Mouse (Mus musculus) intestine, embryonic 15.5 days (tissue): ENCODE results near the gene 1700019A02Rik. TPM values are rescaled to one million over a fixed set of nuclear protein-coding genes. Genes with fewer than 3 reads are reported as not detected.
A peak's percentile ranks its signal among the peaks of the same experiment; 100 is the strongest.

Source experiments
- ATAC-seq: fragments of 200-750 bp; cut with Nextera tagmentation; 2 replicates; pipeline ENCODE4 v1.8.0; 2017; ENCODE audit warnings: moderate TSS enrichment, moderate library complexity
- H3K27ac ChIP-seq: fragments of 300-500 bp; sonication (generic); 2 replicates; pipeline ENCODE4 v1.5.1; 2015; ENCODE audit warnings: mild to moderate bottlenecking, inconsistent platforms
- H3K27me3 ChIP-seq: fragments of 300-500 bp; sonication (generic); replicated peaks from 2 replicates; pipeline ENCODE4 v1.6.1; 2015; ENCODE audit warnings: inconsistent platforms
- H3K36me3 ChIP-seq: fragments of 300-500 bp; sonication (generic); 2 replicates; pipeline ENCODE4 v1.6.1; 2015; ENCODE audit warnings: inconsistent platforms
- H3K4me1 ChIP-seq: fragments of 300-500 bp; sonication (generic); replicated peaks from 2 replicates; pipeline ENCODE4 v1.6.1; 2015; ENCODE audit warnings: inconsistent platforms
- H3K4me2 ChIP-seq: fragments of 300-500 bp; sonication (generic); replicated peaks from 2 replicates; pipeline ENCODE4 v1.6.1; 2015; ENCODE audit warnings: mild to moderate bottlenecking, inconsistent platforms
- H3K4me3 ChIP-seq: fragments of 300-500 bp; sonication (generic); replicated peaks from 2 replicates; pipeline ENCODE4 v1.5.1; 2015; ENCODE audit warnings: inconsistent platforms
- H3K9ac ChIP-seq: fragments of 300-500 bp; sonication (generic); 2 replicates; pipeline ENCODE4 v1.6.1; 2015; ENCODE audit warnings: inconsistent platforms
- H3K9me3 ChIP-seq: fragments of 300-500 bp; sonication (generic); 2 replicates; pipeline ENCODE4 v1.6.1; 2016; ENCODE audit warnings: inconsistent platforms
- WGBS: fragments of 180-500 bp; shearing (Covaris S2); methylation state at CpG from one replicate; pipeline ENCODE4 v1.1.7; 2015; 5-methylcytosine and 5-hydroxymethylcytosine counted together
- polyA plus RNA-seq: library from polyadenylated mRNA; unstranded; fragments of >200 nt; fragmentation: Nextera tagmentation; extraction: Ambion mirVana; gene quantifications from 2 replicates; pipeline ENCODE4 v1.2.1, GENCODE M21; 2015

1700019A02Rik gene
- polyA plus RNA-seq: not detected in 2 replicates

DNA sequence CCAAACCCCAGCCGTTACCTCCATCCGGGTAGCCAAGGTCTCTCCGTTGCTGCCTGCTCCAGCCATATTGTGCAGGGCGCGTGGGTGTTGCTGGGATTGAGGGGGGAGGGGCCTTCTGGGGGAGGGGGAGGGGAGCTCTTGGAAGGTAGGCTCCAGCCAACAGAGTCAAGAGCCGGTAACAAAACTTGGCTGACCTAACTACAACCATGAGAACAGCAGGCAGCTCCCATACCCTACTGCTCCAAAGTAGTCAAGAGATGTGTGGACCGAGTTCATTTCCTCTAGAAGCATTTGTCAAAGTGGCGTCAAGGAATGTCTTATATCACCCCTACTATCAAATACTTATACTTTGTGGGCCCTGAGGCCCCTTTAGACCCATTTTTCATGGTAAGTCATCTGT, at the start of gene 1700019A02Rik:
Gene 1700019A02Rik (minus strand): TSS at position 101 of the 400 bp plus-strand sequence.
- H3K4me1 ChIP-seq: no peaks in the 10 kb centered on the region
- H3K36me3 ChIP-seq: no peaks in the 10 kb centered on the region
- no peak within 1 kb of the TSS for H3K4me3 ChIP-seq
- H3K27me3 ChIP-seq: no peaks in the 10 kb centered on the region
- 92% methylated on average over 8 of the region's 8 CpGs for WGBS
- no peak within 1 kb of the TSS for H3K9ac ChIP-seq
- no peaks in the 10 kb centered on the region for H3K9me3 ChIP-seq
- no peak for ATAC-seq
- H3K4me2 ChIP-seq: no peak within 1 kb of the TSS
- H3K27ac ChIP-seq: no peak within 1 kb of the TSS

DNA sequence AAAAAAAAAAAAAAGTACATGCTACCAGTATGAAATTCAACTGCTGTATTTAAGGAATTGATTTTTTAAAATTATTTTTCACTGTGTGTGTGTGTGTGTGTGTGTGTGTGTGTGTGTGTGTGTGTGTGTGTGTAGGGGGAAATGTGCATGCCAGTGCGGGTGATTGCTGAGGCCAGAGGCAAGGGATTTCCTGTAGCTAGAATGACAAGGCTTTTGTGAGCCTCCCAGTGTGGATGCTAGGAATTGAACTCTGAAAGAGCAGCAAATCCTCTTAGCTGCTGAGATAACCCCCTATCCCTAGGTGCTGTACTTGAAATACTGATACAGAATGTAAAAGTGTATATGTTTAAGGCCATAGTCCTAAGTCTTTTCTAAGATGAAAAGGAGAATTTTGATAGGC, 38.6 kb upstream of the 1700019A02Rik start:
- no peak overlapping the region for H3K9ac ChIP-seq
- H3K36me3 ChIP-seq: no peaks in the 10 kb centered on the region
- no peak for ATAC-seq
- H3K27ac ChIP-seq: no peak overlapping the region
- H3K4me3 ChIP-seq: no peak overlapping the region
- no peaks in the 10 kb centered on the region for H3K4me1 ChIP-seq
- 71% methylated on average over 1 of the region's 1 CpGs for WGBS
- no peak overlapping the region for H3K4me2 ChIP-seq
- H3K27me3 ChIP-seq: no peaks in the 10 kb centered on the region
- no peaks in the 10 kb centered on the region for H3K9me3 ChIP-seq

DNA sequence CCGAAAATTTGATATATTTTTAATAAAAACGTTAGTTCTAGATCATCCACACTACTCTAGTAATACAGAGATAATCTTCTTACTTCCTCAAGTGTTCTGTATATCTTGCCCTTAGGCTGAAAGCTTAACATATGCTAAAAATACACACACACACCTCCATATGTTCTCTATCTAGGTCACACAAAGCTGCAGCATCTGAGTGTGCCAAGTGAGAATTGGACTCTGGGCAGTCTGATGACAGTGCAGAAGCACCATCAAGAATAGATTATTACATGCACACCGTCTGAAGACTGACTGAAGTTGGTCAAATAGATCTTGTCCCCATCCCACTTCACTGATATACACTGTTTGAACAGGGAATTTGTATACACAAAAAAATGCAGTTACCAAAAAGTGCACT, 38.2 kb upstream of the 1700019A02Rik start:
- Histone ChIP-seq H3K9me3 (no peaks in the 10 kb centered on the region), H3K4me3 (no peak overlapping the region), H3K4me2 (no peak overlapping the region), H3K36me3 (no peaks in the 10 kb centered on the region), H3K27ac (no peak overlapping the region), H3K9ac (no peak overlapping the region), H3K27me3 (no peaks in the 10 kb centered on the region), H3K4me1 (no peaks in the 10 kb centered on the region)
- WGBS: 86% methylated on average over 3 of the region's 3 CpGs
- no peak for ATAC-seq

DNA sequence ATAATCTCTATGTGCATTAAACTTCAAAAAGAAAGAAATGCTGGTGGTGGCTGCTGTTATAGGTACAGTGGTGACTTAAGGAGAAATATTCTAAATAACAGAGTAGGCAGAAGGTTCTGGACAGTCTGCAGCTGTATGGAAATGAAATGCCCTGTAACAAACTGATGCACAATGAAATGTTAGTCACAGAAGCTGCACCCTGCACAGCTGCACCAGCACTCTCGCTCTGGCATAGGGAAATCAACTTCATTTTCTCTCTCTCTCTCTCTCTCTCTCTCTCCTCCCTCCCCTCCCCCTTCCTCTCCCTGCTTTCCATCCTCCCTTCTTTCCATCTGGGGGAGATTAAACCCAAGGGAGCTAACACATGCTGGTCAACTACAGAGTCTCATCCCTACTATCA, 37.3 kb upstream of the 1700019A02Rik start:
- H3K9me3 ChIP-seq: no peaks in the 10 kb centered on the region
- H3K27me3 ChIP-seq: no peaks in the 10 kb centered on the region
- no peaks in the 10 kb centered on the region for H3K4me1 ChIP-seq
- ATAC-seq: no peak
- H3K4me2 ChIP-seq: no peak overlapping the region
- WGBS: 88% methylated on average over 1 of the region's 1 CpGs
- H3K9ac ChIP-seq: no peak overlapping the region
- no peak overlapping the region for H3K27ac ChIP-seq
- H3K36me3 ChIP-seq: no peaks in the 10 kb centered on the region
- H3K4me3 ChIP-seq: no peak overlapping the region

DNA sequence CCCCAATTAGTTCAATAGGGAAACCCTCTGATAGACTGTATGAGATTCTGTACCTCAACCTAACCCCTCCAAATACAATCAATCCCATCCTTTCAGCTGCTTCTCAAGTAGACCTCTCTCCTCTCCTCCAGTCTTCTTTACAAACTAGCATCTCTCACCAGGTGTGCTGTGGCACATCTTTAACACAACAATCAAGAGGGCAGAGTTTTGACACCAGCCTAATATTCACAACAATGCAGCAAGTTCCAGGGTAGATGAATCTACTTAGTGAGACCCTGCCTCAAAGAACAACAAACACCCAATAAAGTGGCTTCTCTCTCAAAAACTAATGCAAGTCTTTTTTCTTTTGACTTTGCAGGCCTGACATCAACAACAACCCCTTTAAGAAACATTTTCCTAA, 22.7 kb upstream of the 1700019A02Rik start:
- no peak for ATAC-seq
- Histone ChIP-seq H3K9me3 (no peaks in the 10 kb centered on the region), H3K4me2 (no peak overlapping the region), H3K9ac (no peak overlapping the region), H3K4me1 (no peaks in the 10 kb centered on the region), H3K27me3 (no peaks in the 10 kb centered on the region), H3K36me3 (no peaks in the 10 kb centered on the region), H3K4me3 (no peak overlapping the region), H3K27ac (no peak overlapping the region)

DNA sequence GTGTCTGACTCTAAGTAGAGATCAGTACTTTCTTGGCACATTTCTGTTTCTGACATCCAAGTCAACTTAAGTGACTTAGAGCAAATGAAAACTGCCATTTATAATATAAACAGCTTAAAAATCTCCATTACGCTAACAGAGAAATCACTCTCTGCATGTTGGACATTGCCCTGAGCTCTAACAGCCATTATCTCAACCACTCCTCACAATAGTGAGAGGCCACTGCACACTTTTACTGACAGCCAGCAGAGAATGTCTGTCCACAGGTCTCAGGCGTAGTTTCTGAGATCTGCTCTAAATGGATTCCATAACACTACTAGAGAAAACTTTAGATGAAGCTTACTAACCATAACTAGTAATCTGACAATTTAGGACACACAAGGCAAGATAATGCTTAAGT, 16.5 kb upstream of the 1700019A02Rik start:
- Histone ChIP-seq H3K27me3 (no peaks in the 10 kb centered on the region), H3K4me1 (no peaks in the 10 kb centered on the region), H3K9me3 (no peaks in the 10 kb centered on the region), H3K4me2 (no peak overlapping the region), H3K36me3 (no peaks in the 10 kb centered on the region), H3K4me3 (no peak overlapping the region), H3K27ac (no peak overlapping the region), H3K9ac (no peak overlapping the region)
- 66% methylated on average over 2 of the region's 2 CpGs for WGBS
- peak; percentile 69; the same call in 1 of the 2 replicates for ATAC-seq

DNA sequence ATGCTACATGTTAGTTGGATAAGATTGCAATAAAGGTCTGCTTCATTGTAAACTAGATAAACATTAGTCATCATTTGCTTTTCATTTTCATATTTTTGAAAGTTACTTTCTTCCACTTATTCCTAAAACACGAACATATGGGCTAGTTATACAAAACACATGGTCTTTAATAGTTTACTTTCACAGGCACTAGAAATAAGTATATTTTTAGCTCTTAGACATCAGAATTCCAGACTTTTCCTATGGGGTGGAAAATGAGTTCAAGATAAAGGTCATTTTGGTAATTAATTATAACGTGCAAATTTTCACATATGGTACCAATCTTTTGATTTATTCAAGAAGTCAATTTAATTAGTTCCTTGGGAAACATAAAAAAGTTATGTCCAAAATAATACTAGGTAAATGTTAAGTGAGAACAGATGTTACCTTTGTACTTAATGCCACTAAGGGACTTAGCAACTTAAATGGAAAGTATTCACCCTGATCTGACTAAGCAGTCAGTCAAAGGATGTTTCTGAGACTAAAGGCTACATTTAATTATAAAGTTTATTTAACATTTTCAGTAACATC, 14.3 kb upstream of the 1700019A02Rik start:
- no peak overlapping the region for H3K9ac ChIP-seq
- H3K9me3 ChIP-seq: no peaks in the 10 kb centered on the region

DNA sequence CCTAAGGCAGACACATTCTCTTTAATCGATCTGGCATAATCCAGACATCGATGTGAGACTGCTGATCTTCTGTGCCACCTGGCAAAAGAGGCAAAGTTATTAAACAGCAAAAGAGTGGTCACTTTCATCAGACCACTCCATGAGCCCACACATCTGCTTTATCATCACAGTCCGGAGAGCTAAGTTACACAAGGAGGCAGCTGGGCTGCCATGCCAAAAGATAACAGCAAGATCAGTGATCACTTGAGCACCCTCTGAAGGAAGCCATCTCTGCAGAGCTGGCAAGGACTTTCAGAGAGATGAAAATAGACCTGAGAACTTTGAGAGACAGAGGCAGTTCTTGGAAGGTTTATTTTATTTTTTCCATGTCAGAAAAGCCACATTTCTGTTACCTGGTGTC, 7.1 kb upstream of the 1700019A02Rik start:
- H3K9me3 ChIP-seq: no peaks in the 10 kb centered on the region

More for the DNA sequence above, 14.3 kb upstream of the 1700019A02Rik start:
- WGBS: 67% methylated on average over 2 of the region's 2 CpGs
- H3K27me3 ChIP-seq: no peaks in the 10 kb centered on the region
- H3K27ac ChIP-seq: no peak overlapping the region
- no peak overlapping the region for H3K4me2 ChIP-seq
- H3K4me1 ChIP-seq: no peaks in the 10 kb centered on the region
- H3K4me3 ChIP-seq: no peak overlapping the region
- H3K36me3 ChIP-seq: no peaks in the 10 kb centered on the region
- ATAC-seq: no peak

DNA sequence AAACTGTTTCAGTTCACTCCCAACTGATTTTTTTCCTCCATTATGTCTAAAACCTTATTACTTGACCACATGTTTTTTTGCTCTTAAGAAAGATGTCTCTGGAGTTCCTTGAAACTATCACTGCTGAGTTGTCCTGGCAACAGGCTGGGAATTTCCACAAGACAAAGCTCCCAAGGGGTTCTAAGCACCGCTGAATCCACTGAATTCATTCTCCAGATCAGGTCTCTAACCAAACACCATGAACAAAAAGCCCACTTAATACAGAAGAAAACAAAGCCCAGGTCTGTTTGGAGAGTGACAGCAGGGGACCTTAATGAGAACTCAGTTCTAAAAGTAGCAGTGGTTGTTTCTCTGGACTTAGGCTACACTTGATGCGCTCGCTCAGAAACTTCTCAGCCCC, 3.8 kb upstream of the 1700019A02Rik start:
- Histone ChIP-seq H3K27ac (no peak overlapping the region), H3K4me1 (no peaks in the 10 kb centered on the region), H3K27me3 (no peaks in the 10 kb centered on the region), H3K9me3 (no peaks in the 10 kb centered on the region), H3K4me3 (no peak overlapping the region), H3K36me3 (no peaks in the 10 kb centered on the region), H3K4me2 (no peak overlapping the region), H3K9ac (no peak overlapping the region)
- 86% methylated on average over 3 of the region's 3 CpGs for WGBS
- no peak for ATAC-seq

More for the DNA sequence above, 7.1 kb upstream of the 1700019A02Rik start:
- no peaks in the 10 kb centered on the region for H3K27me3 ChIP-seq
- H3K4me3 ChIP-seq: no peak overlapping the region
- H3K9ac ChIP-seq: no peak overlapping the region
- WGBS: 81% methylated on average over 3 of the region's 3 CpGs
- H3K27ac ChIP-seq: no peak overlapping the region
- no peaks in the 10 kb centered on the region for H3K36me3 ChIP-seq
- ATAC-seq: no peak
- no peaks in the 10 kb centered on the region for H3K4me1 ChIP-seq
- no peak overlapping the region for H3K4me2 ChIP-seq

DNA sequence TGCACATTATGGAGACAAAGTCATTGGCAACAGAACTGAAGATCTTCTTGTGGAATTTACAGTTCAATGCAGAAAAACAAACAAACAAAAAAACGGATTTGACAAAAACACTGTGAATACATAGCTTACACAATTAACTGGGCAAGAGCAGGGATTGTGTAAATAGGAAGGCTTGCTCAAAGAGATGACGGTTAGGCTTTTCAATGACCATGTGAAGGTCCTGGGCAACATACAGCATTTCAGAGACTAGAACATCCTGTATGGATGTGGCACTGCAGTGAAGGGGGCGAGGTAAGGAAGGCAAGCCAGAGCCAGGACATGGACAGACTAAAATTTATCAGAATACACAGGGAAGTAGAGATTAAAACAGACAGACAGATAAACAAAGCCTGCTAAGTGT, 2.2 kb upstream of the 1700019A02Rik start:
- no peaks in the 10 kb centered on the region for H3K27me3 ChIP-seq
- H3K36me3 ChIP-seq: no peaks in the 10 kb centered on the region
- 65% methylated on average over 3 of the region's 3 CpGs for WGBS
- no peaks in the 10 kb centered on the region for H3K4me1 ChIP-seq
- H3K9me3 ChIP-seq: no peaks in the 10 kb centered on the region
- no peak for ATAC-seq
- no peak overlapping the region for H3K4me3 ChIP-seq
- H3K27ac ChIP-seq: no peak overlapping the region
- H3K4me2 ChIP-seq: no peak overlapping the region
- H3K9ac ChIP-seq: no peak overlapping the region

DNA sequence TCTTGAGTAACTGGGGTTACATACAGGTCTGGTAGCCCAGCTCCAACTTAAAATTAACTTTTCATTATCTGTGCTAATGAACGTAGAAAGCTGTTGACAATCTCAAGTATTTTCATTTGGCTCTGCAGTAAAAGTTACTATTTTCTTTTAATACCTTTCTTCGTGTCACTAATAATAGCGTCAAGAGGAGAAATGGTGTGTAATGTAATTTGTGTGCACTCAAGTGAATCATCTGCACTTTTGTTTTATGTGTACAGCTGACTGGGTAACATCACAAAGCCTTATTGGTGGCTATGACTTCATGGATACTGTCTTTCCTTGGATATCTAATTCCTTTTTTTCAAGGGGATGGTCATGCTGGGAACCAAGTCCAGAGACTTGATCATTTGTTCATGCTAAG, 1.1 kb downstream of the 1700019A02Rik start:
- Histone ChIP-seq H3K27me3 (no peaks in the 10 kb centered on the region), H3K9me3 (no peaks in the 10 kb centered on the region), H3K9ac (no peak overlapping the region), H3K36me3 (no peaks in the 10 kb centered on the region), H3K4me2 (no peak overlapping the region), H3K4me3 (no peak overlapping the region), H3K4me1 (no peaks in the 10 kb centered on the region), H3K27ac (no peak overlapping the region)
- 90% methylated on average over 3 of the region's 3 CpGs for WGBS
- no peak for ATAC-seq

DNA sequence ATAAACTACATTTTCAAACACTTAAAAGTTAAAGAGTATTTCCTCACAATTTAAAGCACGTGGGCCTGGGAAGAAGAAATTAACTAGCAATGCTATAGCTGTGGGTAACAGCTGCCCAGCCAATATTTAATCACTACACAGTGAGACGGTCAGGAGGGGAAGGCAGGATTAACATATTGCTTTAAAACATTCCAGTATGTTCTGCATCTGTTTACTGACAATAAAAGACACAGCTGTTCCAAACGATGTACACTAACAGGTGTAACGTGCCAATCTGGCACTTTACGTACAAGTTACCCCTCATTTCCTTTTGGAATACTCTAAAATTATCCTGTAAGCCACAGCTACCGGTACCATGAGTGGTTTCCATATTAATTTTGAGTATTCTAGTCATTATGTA, 29.7 kb downstream of the 1700019A02Rik start:
- no peak overlapping the region for H3K9ac ChIP-seq
- no peak overlapping the region for H3K27ac ChIP-seq
- no peaks in the 10 kb centered on the region for H3K9me3 ChIP-seq
- no peak for ATAC-seq
- H3K4me3 ChIP-seq: no peak overlapping the region
- no peaks in the 10 kb centered on the region for H3K4me1 ChIP-seq
- WGBS: 67% methylated on average over 6 of the region's 6 CpGs
- H3K36me3 ChIP-seq: no peaks in the 10 kb centered on the region
- no peak overlapping the region for H3K4me2 ChIP-seq
- no peaks in the 10 kb centered on the region for H3K27me3 ChIP-seq

DNA sequence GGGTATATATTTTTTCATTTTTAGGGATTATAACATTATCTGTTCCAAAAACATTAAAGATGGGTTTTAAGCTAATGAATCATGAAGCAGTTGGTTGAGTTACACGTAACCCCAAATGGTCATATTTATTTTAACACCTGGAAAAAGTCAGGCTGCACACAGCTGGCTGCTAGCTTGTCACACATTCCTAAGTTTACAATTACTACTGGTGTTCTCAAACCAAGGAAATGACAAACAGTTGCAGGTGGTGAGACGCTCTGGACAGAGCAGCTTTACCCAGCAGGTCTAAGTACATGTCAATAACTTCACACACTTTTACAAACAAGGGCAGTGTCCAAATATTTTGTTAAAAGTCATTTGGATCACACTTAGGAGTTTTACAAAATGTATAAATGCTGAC, 64.4 kb downstream of the 1700019A02Rik start:
- no peak overlapping the region for H3K4me2 ChIP-seq

More for the DNA sequence above, 64.4 kb downstream of the 1700019A02Rik start:
- no peak for ATAC-seq
- no peaks in the 10 kb centered on the region for H3K36me3 ChIP-seq
- WGBS: 34% methylated on average over 2 of the region's 2 CpGs
- no peaks in the 10 kb centered on the region for H3K9me3 ChIP-seq
- H3K4me1 ChIP-seq: no peaks in the 10 kb centered on the region
- no peaks in the 10 kb centered on the region for H3K27me3 ChIP-seq
- H3K27ac ChIP-seq: no peak overlapping the region
- H3K9ac ChIP-seq: no peak overlapping the region
- no peak overlapping the region for H3K4me3 ChIP-seq
